Mouse (Mus musculus): ENCODE data around the gene Gm28038. TPM values are rescaled to one million over a fixed set of nuclear protein-coding genes. Genes with fewer than 3 reads are reported as not detected.

Gm28038 gene
- polyA plus RNA-seq, 1 experiment: not detected

- TF ChIP-seq GATA1 (IDR thresholded peaks at IDR 0.05; ENCODE audit: low read length): no peak
Measured at GRCm38 (mm10) chr2:30299966-30300365, 19.1 kb downstream of the Gm28038 start.

GRCm38 (mm10) chr2:30306087-30306486 lies 25.2 kb downstream of the Gm28038 start:
- TF ChIP-seq GATA1 (IDR thresholded peaks at IDR 0.05; ENCODE audit: low read length): no peak

GRCm38 (mm10) chr2:30309351-30309750 lies 28.5 kb downstream of the Gm28038 start:
- no peak for TF ChIP-seq GATA1 (IDR thresholded peaks at IDR 0.05; ENCODE audit: low read length)

GRCm38 (mm10) chr2:30311481-30311880 lies 30.6 kb downstream of the Gm28038 start:
- TF ChIP-seq GATA1 (IDR thresholded peaks at IDR 0.05; ENCODE audit: low read length): no peak

GRCm38 (mm10) chr2:30316136-30316535 lies 35.3 kb downstream of the Gm28038 start:
- TF ChIP-seq GATA1 (IDR thresholded peaks at IDR 0.05; ENCODE audit: low read length): no peak

GRCm38 (mm10) chr2:30316955-30317354 lies 36.1 kb downstream of the Gm28038 start:
- TF ChIP-seq GATA1 (IDR thresholded peaks at IDR 0.05; ENCODE audit: low read length): no peak

GRCm38 (mm10) chr2:30319260-30319659 lies 38.4 kb downstream of the Gm28038 start:
- TF ChIP-seq GATA1 (IDR thresholded peaks at IDR 0.05; ENCODE audit: low read length): no peak

- no peak for TF ChIP-seq GATA1 (IDR thresholded peaks at IDR 0.05; ENCODE audit: low read length)
Measured at GRCm38 (mm10) chr2:30323111-30323510, 42.3 kb downstream of the Gm28038 start.

- TF ChIP-seq GATA1 (IDR thresholded peaks at IDR 0.05; ENCODE audit: low read length): no peak
Measured at GRCm38 (mm10) chr2:30325296-30325695, 44.5 kb downstream of the Gm28038 start.

- TF ChIP-seq GATA1 (IDR thresholded peaks at IDR 0.05; ENCODE audit: low read length): no peak
Measured at GRCm38 (mm10) chr2:30327276-30327675, 46.4 kb downstream of the Gm28038 start.

- no peak for TF ChIP-seq GATA1 (IDR thresholded peaks at IDR 0.05; ENCODE audit: low read length)
Measured at GRCm38 (mm10) chr2:30328791-30329190, 47.9 kb downstream of the Gm28038 start.

- no peak for TF ChIP-seq GATA1 (IDR thresholded peaks at IDR 0.05; ENCODE audit: low read length)
Measured at GRCm38 (mm10) chr2:30335324-30335723, 54.5 kb downstream of the Gm28038 start.

GRCm38 (mm10) chr2:30336174-30336915 lies 55.5 kb downstream of the Gm28038 start:
- TF ChIP-seq GATA1 (IDR thresholded peaks at IDR 0.05; ENCODE audit: low read length): no peak

- no peak for TF ChIP-seq GATA1 (IDR thresholded peaks at IDR 0.05; ENCODE audit: low read length)
Measured at GRCm38 (mm10) chr2:30337179-30337578, 56.3 kb downstream of the Gm28038 start.

- TF ChIP-seq GATA1 (IDR thresholded peaks at IDR 0.05; ENCODE audit: low read length): no peak
Measured at GRCm38 (mm10) chr2:30342061-30342460, 61.2 kb downstream of the Gm28038 start.

- TF ChIP-seq GATA1 (IDR thresholded peaks at IDR 0.05; ENCODE audit: low read length): no peak
Measured at GRCm38 (mm10) chr2:30342544-30342943, 61.7 kb downstream of the Gm28038 start.

GRCm38 (mm10) chr2:30343601-30344137 lies 62.8 kb downstream of the Gm28038 start:
- no peak for TF ChIP-seq GATA1 (IDR thresholded peaks at IDR 0.05; ENCODE audit: low read length)
